Mouse (Mus musculus) ES-E14 (cell line): ENCODE results near the gene Mapk8ip1. TPM values are rescaled to one million over a fixed set of nuclear protein-coding genes. Genes with fewer than 3 reads are reported as not detected.

Source experiments
- DNase-seq: peaks from one replicate; pipeline ENCODE4 v3.0.0-alpha.2; 2013; ENCODE audit warnings: low read depth, low spot score
- H3K27ac ChIP-seq: 2 replicates; pipeline ENCODE4 v1.5.1; 2012; ENCODE audit warnings: low read depth, mild to moderate bottlenecking, low read length, moderate library complexity, mixed read lengths; ENCODE audit not compliant: poor library complexity, insufficient read depth, severe bottlenecking
- H3K36me3 ChIP-seq: 2 replicates; pipeline ENCODE4 v1.6.1; 2012; ENCODE audit warnings: mild to moderate bottlenecking, low read length, moderate library complexity, mixed read lengths; ENCODE audit not compliant: control insufficient read depth, poor library complexity, insufficient read depth, severe bottlenecking
- H3K4me1 ChIP-seq, 2 experiments: fragments of 150-350 bp in 1 of 2; sonication (generic) in 1 of 2; 2 replicates each; pipeline ENCODE4 v1.6.1; 2012; ENCODE audit warnings: low read length in 2 of 2, mild to moderate bottlenecking in 1 of 2, mixed read lengths in 1 of 2; ENCODE audit not compliant: control insufficient read depth in 2 of 2, insufficient read depth in 2 of 2, poor library complexity in 1 of 2
- H3K4me3 ChIP-seq, 2 experiments: fragments of 150-350 bp in 1 of 2; sonication (generic) in 1 of 2; 2 replicates each; pipeline ENCODE4 v1.5.1; 2012; ENCODE audit warnings: low read length in 2 of 2, low read depth in 1 of 2, mild to moderate bottlenecking in 1 of 2, mixed read lengths in 1 of 2; ENCODE audit not compliant: insufficient read depth in 1 of 2, poor library complexity in 1 of 2, severe bottlenecking in 1 of 2
- H3K9ac ChIP-seq: 2 replicates; pipeline ENCODE4 v1.6.1; 2012; ENCODE audit warnings: low read depth, mild to moderate bottlenecking, low read length, mixed read lengths; ENCODE audit not compliant: poor library complexity, insufficient read depth, severe bottlenecking
- H3K9me3 ChIP-seq: fragments of 150-350 bp; sonication (generic); 2 replicates; pipeline ENCODE4 v1.6.1; 2012; ENCODE audit warnings: low read depth, mild to moderate bottlenecking, low read length; ENCODE audit not compliant: control insufficient read depth, insufficient read depth
- CHD2 ChIP-seq: IDR thresholded peaks from 2 replicates; pipeline ENCODE4 v1.6.1; 2014; ENCODE audit warnings: mild to moderate bottlenecking, low read depth, low read length, inconsistent platforms
- HCFC1 ChIP-seq: IDR thresholded peaks from 2 replicates; pipeline ENCODE4 v1.6.1; 2012; ENCODE audit warnings: low read length, inconsistent platforms, borderline replicate concordance; ENCODE audit not compliant: insufficient read depth
- MAFK ChIP-seq: IDR thresholded peaks from 2 replicates; pipeline ENCODE4 v1.6.1; 2014; ENCODE audit warnings: mild to moderate bottlenecking, low read depth, low read length, inconsistent platforms; ENCODE audit not compliant: insufficient read depth
- ZC3H11A ChIP-seq: IDR thresholded peaks from 2 replicates; pipeline ENCODE4 v1.6.1; 2012; ENCODE audit warnings: low read depth, mild to moderate bottlenecking, inconsistent platforms, low read length, borderline replicate concordance
- ZNF384 ChIP-seq: IDR thresholded peaks from 2 replicates; pipeline ENCODE4 v1.6.1; 2012; ENCODE audit warnings: low read depth, low read length, inconsistent platforms
- in situ Hi-C, 2 experiments: fragments of 600-800 bp; cut with MboI; formaldehyde crosslinking; loops; one replicate each; pipeline ENCODE4 v1.15.1; 2025; ENCODE audit warnings: low sequenced_read_pairs in 2 of 2, inconsistent platforms in 1 of 2; ENCODE audit not compliant: unreplicated experiment in 2 of 2
- total RNA-seq: library from RNA; depleted of rRNA; stranded (reverse); fragments of 300-350 nt; gene quantifications from 2 replicates; pipeline ENCODE4 v1.2.3, GENCODE M21; 2012

The Mapk8ip1 gene
- total RNA-seq, 1 experiment = 11.6 TPM

DNA sequence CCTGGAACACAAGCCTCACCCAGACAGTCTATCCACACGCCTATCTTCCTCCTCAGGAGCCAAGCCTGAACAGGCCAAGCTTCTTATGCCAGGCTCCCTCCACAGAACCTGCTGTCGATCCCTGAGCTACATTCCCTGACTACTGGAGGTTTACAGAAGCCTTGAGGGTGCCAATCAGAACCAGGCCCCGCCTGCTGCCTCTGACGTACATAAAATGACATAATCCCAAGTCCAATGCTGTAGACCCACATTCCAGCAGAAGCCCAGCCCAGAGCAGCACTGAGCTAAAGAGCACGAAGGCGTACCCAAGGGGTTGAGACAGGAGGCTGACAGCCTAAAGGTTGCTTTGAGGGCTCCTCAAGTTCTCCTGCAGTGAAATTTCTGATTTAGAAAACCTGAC, 26.8 kb upstream of the Mapk8ip1 start:
- in situ Hi-C loops = no loop called here
- DNase-seq = no peak
- H3K9me3 ChIP-seq = no peaks in the 10 kb centered on the region
- peaks cover 4% of the 10 kb centered on the region; the same call in 1 of the 2 replicates for H3K36me3 ChIP-seq
- H3K4me3 ChIP-seq = no peak overlapping the region
- H3K9ac ChIP-seq = no peak overlapping the region
- TF ChIP-seq ZNF384 (no peak), ZC3H11A (no peak), HCFC1 (no peak), CHD2 (no peak)
- H3K27ac ChIP-seq = no peak overlapping the region
- H3K4me1 ChIP-seq = peaks cover 18 to 45% of the 10 kb centered on the region in 2 experiments

GRCm38 (mm10) chr2:92426426-92426825, 25.4 kb upstream of the Mapk8ip1 start:
- Histone ChIP-seq H3K4me3 (no peak overlapping the region), H3K4me1 (peaks cover 18 to 42% of the 10 kb centered on the region in 2 experiments), H3K36me3 (peaks cover 14% of the 10 kb centered on the region), H3K9ac (no peak overlapping the region), H3K9me3 (no peaks in the 10 kb centered on the region), H3K27ac (no peak overlapping the region)
- DNase-seq = no peak
- no peak for TF ChIP-seq ZC3H11A
- no peak for TF ChIP-seq ZNF384
- no peak for TF ChIP-seq MAFK
- TF ChIP-seq CHD2 = no peak
- TF ChIP-seq HCFC1 = no peak
- in situ Hi-C loops = no loop called here

GRCm38 (mm10) chr2:92425366-92425765, 24.3 kb upstream of the Mapk8ip1 start:
- H3K27ac ChIP-seq = no peak overlapping the region
- no peak for DNase-seq
- H3K36me3 ChIP-seq = peaks cover 20% of the 10 kb centered on the region

GRCm38 (mm10) chr2:92424462-92425308, 23.6 kb upstream of the Mapk8ip1 start:
- in situ Hi-C loops = no loop called here
- no peak for DNase-seq
- Histone ChIP-seq H3K27ac (peak overlapping the region; percentile 77), H3K4me1 (peaks cover 10 to 36% of the 10 kb centered on the region in 2 experiments), H3K36me3 (peaks cover 23% of the 10 kb centered on the region), H3K9me3 (no peaks in the 10 kb centered on the region), H3K4me3 (no peak overlapping the region; a peak in 1 of 4 replicates), H3K9ac (no peak overlapping the region)
- peak; percentile 47; the same call in 1 of the 2 replicates for TF ChIP-seq ZNF384
- TF ChIP-seq MAFK = no peak

More at GRCm38 (mm10) chr2:92425366-92425765, 24.3 kb upstream of the Mapk8ip1 start:
- in situ Hi-C loops = no loop called here
- H3K4me1 ChIP-seq = peaks cover 15 to 37% of the 10 kb centered on the region in 2 experiments
- TF ChIP-seq ZNF384 (no peak), HCFC1 (no peak), CHD2 (no peak), ZC3H11A (no peak), MAFK (no peak)
- H3K4me3 ChIP-seq = no peak overlapping the region
- H3K9me3 ChIP-seq = no peaks in the 10 kb centered on the region
- no peak overlapping the region for H3K9ac ChIP-seq
